Mouse (Mus musculus) midbrain, embryonic 16.5 days (tissue): Measurements from ENCODE around the gene Upf3a. TPM values are rescaled to one million over a fixed set of nuclear protein-coding genes. Genes with fewer than 3 reads are reported as not detected.
"Not testable (repeated sequence)": the region's sequence is repeated elsewhere in the genome, so short reads cannot be mapped to it uniquely, and the experiment has no call there.

Experiments
- ATAC-seq: fragments of 200-750 bp; cut with Nextera tagmentation; 2 replicates; pipeline ENCODE4 v1.8.0; 2017; ENCODE audit warnings: moderate TSS enrichment
- H3K27ac ChIP-seq: fragments of 300-500 bp; sonication (generic); 2 replicates; pipeline ENCODE4 v1.5.1; 2014; ENCODE audit warnings: mild to moderate bottlenecking, low read length, mixed read lengths
- H3K27me3 ChIP-seq: fragments of 300-500 bp; sonication (generic); 2 replicates; pipeline ENCODE4 v1.6.1; 2014; ENCODE audit warnings: low read depth, low read length, mixed read lengths; ENCODE audit not compliant: control insufficient read depth, insufficient read depth
- H3K36me3 ChIP-seq: fragments of 300-500 bp; sonication (generic); 2 replicates; pipeline ENCODE4 v1.6.1; 2014; ENCODE audit warnings: mild to moderate bottlenecking, low read length, moderate library complexity, mixed read lengths; ENCODE audit not compliant: control insufficient read depth, insufficient read depth
- H3K4me1 ChIP-seq: fragments of 300-500 bp; sonication (generic); 2 replicates; pipeline ENCODE4 v1.6.1; 2014; ENCODE audit warnings: mild to moderate bottlenecking, low read length, mixed read lengths; ENCODE audit not compliant: control insufficient read depth, insufficient read depth
- H3K4me2 ChIP-seq: fragments of 300-500 bp; sonication (generic); 2 replicates; pipeline ENCODE4 v1.6.1; 2014; ENCODE audit warnings: mild to moderate bottlenecking, low read length, mixed read lengths
- H3K4me3 ChIP-seq: fragments of 300-500 bp; sonication (generic); 2 replicates; pipeline ENCODE4 v1.5.1; 2014; ENCODE audit warnings: low read depth, mild to moderate bottlenecking, low read length, moderate library complexity, mixed read lengths
- H3K9ac ChIP-seq: fragments of 300-500 bp; sonication (generic); 2 replicates; pipeline ENCODE4 v1.6.1; 2014; ENCODE audit warnings: low read depth, low read length, mixed read lengths
- H3K9me3 ChIP-seq: fragments of 300-500 bp; sonication (generic); replicated peaks from 2 replicates; pipeline ENCODE4 v1.6.1; 2014; ENCODE audit warnings: mild to moderate bottlenecking, low read length, mixed read lengths; ENCODE audit not compliant: control insufficient read depth, poor library complexity, severe bottlenecking
- WGBS: fragments of 180-500 bp; shearing (Covaris S2); extraction: QIAGEN DNeasy Blood & Tissue Kit; methylation state at CpG from one replicate; pipeline ENCODE4 v1.1.7; 2014; 5-methylcytosine and 5-hydroxymethylcytosine counted together
- polyA plus RNA-seq: library from polyadenylated mRNA; unstranded; fragments of >200 nt; fragmentation: Nextera tagmentation; extraction: Ambion mirVana; gene quantifications from 2 replicates; pipeline ENCODE4 v1.2.1, GENCODE M21; 2015

The Upf3a gene
- polyA plus RNA-seq, 1 experiment from 2014 or later = 41.3 TPM

DNA sequence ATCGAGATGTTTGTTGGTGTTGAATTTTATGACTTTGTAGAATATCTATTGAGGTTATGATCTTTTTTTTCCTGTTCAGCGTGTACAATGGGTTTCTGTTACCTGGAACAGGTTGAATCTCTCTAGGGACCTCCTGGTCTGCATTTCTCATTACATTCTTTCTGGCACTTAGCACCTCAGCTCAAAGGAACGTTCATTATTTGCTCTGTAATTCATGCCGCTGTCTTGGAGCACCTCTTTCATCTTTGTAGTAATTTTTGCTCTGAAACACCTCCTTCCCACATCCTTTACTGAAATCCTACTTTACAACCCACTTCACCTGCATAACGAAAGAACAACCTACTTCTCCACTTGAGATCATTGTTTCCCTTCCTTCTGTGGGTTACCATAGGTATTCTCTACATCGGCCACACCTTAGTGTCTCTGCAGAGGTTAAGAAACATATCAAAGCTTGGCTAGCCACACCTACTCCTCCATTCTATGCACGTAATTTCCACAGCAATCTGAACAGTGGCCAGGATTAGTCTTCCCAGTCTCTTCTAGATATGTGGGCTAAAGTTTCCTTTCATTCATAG is 43.3 kb downstream of the Upf3a start:
- Histone ChIP-seq H3K4me1 (no peaks in the 10 kb centered on the region), H3K27ac (no peak overlapping the region), H3K9me3 (no peaks in the 10 kb centered on the region), H3K9ac (no peak overlapping the region), H3K4me3 (no peak overlapping the region), H3K27me3 (no peaks in the 10 kb centered on the region), H3K36me3 (no peaks in the 10 kb centered on the region), H3K4me2 (no peak overlapping the region)
- ATAC-seq = no peak
- 81% methylated on average over 7 of the region's 7 CpGs for WGBS

GRCm38 (mm10) chr8:13838289-13838688 is 52.9 kb downstream of the Upf3a start, which contains the start of gene AF366264:
AF366264 (minus strand) TSS chr8:13838389.
- not testable (repeated sequence) for ATAC-seq, H3K27ac ChIP-seq, H3K27me3 ChIP-seq, H3K9me3 ChIP-seq, H3K4me2 ChIP-seq, H3K36me3 ChIP-seq, H3K4me1 ChIP-seq, H3K4me3 ChIP-seq, H3K9ac ChIP-seq
- 93% methylated on average over 5 of the region's 5 CpGs for WGBS

GRCm38 (mm10) chr8:13843286-13843685 is 57.9 kb downstream of the Upf3a start:
- not testable (repeated sequence) for H3K27me3 ChIP-seq, ATAC-seq, H3K9me3 ChIP-seq, H3K4me3 ChIP-seq, H3K9ac ChIP-seq, H3K36me3 ChIP-seq, H3K4me2 ChIP-seq, H3K4me1 ChIP-seq, H3K27ac ChIP-seq
- WGBS = 91% methylated on average over 1 of the region's 1 CpGs

Other genes with a start within 250 kb of the Upf3a start
- not detected in 2 replicates for gene 1700029H14Rik, start 223.2 kb upstream of the Upf3a start, polyA plus RNA-seq
- 29.3 and 33.2 TPM in 2 replicates for gene Rasa3, start 108.0 kb upstream of the Upf3a start, polyA plus RNA-seq
- 1.4 and 1.9 TPM in 2 replicates for gene Cfap97d2, start 79.7 kb upstream of the Upf3a start, polyA plus RNA-seq
- gene Cdc16, start 27.9 kb upstream of the Upf3a start, polyA plus RNA-seq = 145 and 156 TPM in 2 replicates
- not detected in 2 replicates for gene AF366264, start 52.8 kb downstream of the Upf3a start, polyA plus RNA-seq
- 54.9 and 56.3 TPM in 2 replicates for gene Champ1, start 84.0 kb downstream of the Upf3a start, polyA plus RNA-seq
- gene Coprs, start 104.7 kb downstream of the Upf3a start, polyA plus RNA-seq = 145 and 155 TPM in 2 replicates